Mouse (Mus musculus) small intestine, adult 2 months (tissue): Measurements from ENCODE around the gene Tanc2. TPM values are rescaled to one million over a fixed set of nuclear protein-coding genes. Genes with fewer than 3 reads are reported as not detected.

Experiments
- H3K27ac ChIP-seq: fragments of 200-500 bp; 2 replicates; pipeline ENCODE4 v1.5.1; 2012; ENCODE audit warnings: low read depth, low read length, control low read depth, inconsistent platforms; ENCODE audit not compliant: insufficient read depth
- H3K27me3 ChIP-seq: fragments of 200-500 bp; 2 replicates; pipeline ENCODE4 v1.6.1; 2012; ENCODE audit warnings: mild to moderate bottlenecking, moderate library complexity, low read length, inconsistent platforms; ENCODE audit not compliant: control insufficient read depth, insufficient read depth
- H3K36me3 ChIP-seq: fragments of 200-500 bp; 2 replicates; pipeline ENCODE4 v1.6.1; 2012; ENCODE audit warnings: mild to moderate bottlenecking, low read length, control low read depth, inconsistent platforms; ENCODE audit not compliant: control insufficient read depth, insufficient read depth
- H3K4me1 ChIP-seq: fragments of 200-500 bp; 2 replicates; pipeline ENCODE4 v1.6.1; 2012; ENCODE audit warnings: low read length, inconsistent platforms, mixed read lengths; ENCODE audit not compliant: control insufficient read depth, insufficient read depth, insufficient read length
- H3K4me3 ChIP-seq: fragments of 200-500 bp; 2 replicates; pipeline ENCODE4 v1.5.1; 2012; ENCODE audit warnings: low read depth, mild to moderate bottlenecking, control low read depth, inconsistent platforms, low read length, moderate library complexity
- CTCF ChIP-seq: fragments of 200-500 bp; IDR thresholded peaks from 2 replicates; pipeline ENCODE4 v1.5.1; 2012; ENCODE audit warnings: low read depth, mild to moderate bottlenecking, control low read depth, inconsistent platforms, low read length, moderate library complexity, mixed read lengths; ENCODE audit not compliant: insufficient replicate concordance, insufficient read length; ENCODE audit errors: extremely low read depth
- POLR2A ChIP-seq: fragments of 200-500 bp; IDR thresholded peaks from 2 replicates; pipeline ENCODE4 v1.6.1; 2012; ENCODE audit warnings: low read depth, mild to moderate bottlenecking, control low read depth, inconsistent platforms, low read length, moderate library complexity
- WGBS: fragments of 180-500 bp; shearing (Covaris S2); methylation state at CpG from one replicate; pipeline ENCODE4 v1.1.7; 2018; 5-methylcytosine and 5-hydroxymethylcytosine counted together
- polyA plus RNA-seq: library from polyadenylated mRNA; depleted of rRNA; stranded (reverse); fragments of >200 nt; gene quantifications from 2 replicates; pipeline ENCODE4 v1.2.3, GENCODE M21; 2012; rRNA removed

The Tanc2 gene
- 1.2 and 2.1 TPM in 2 replicates for polyA plus RNA-seq

- WGBS, result under 1% methylated on average over 83 of the region's 87 CpGs
- peaks cover 3% of the 10 kb centered on the region; the same call in 1 of the 2 replicates for H3K27me3 ChIP-seq
- peak within 1 kb of the TSS; percentile 52; the same call in 1 of the 2 replicates for H3K27ac ChIP-seq
- H3K36me3 ChIP-seq, result no peaks in the 10 kb centered on the region
- TF ChIP-seq POLR2A (no peak), CTCF (no peak)
- peak within 1 kb of the TSS; percentile 91 for H3K4me3 ChIP-seq
- 0 out of 2 replicates have a peak, but pooled peaks cover 4% of the 10 kb centered on the region for H3K4me1 ChIP-seq
These were observed at the start of gene Tanc2 for GRCm38 (mm10) chr11:105589877-105590641. Tanc2 (plus strand) TSS chr11:105589986.

GRCm38 (mm10) chr11:105540781-105541180 lies 49.0 kb upstream of the Tanc2 start:
- Histone ChIP-seq H3K4me3 (no peak overlapping the region), H3K27ac (no peak overlapping the region), H3K27me3 (no peaks in the 10 kb centered on the region), H3K36me3 (no peaks in the 10 kb centered on the region), H3K4me1 (no peaks in the 10 kb centered on the region)
- 89% methylated on average over 8 of the region's 8 CpGs for WGBS
- no peak for TF ChIP-seq CTCF

- Histone ChIP-seq H3K4me3 (no peak overlapping the region), H3K4me1 (no peaks in the 10 kb centered on the region), H3K27ac (no peak overlapping the region), H3K36me3 (no peaks in the 10 kb centered on the region), H3K27me3 (no peaks in the 10 kb centered on the region)
- TF ChIP-seq POLR2A (no peak), CTCF (no peak)
- 82% methylated on average over 4 of the region's 4 CpGs for WGBS
These were observed 48.4 kb upstream of the Tanc2 start for GRCm38 (mm10) chr11:105541366-105541765.

DNA sequence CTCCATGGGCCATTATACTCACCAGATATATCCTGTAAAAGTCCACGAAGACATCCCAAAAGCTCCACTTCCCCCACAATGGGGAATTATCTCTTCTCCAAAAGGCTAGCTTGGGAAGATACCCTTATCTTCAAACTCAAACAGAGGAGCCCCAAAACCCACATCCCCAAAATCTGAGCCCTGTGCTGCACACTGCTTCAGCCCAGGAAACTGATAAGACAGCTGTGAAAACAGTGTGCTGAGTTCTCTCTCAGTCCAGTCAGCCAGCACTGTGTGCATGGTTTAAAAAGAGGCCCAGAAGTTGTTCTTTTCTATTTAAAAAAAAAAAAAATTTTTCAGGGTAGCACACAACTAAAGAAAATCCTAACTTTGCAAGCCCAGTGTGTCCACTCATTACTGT lies 47.7 kb upstream of the Tanc2 start:
- WGBS, result 44% methylated on average over 1 of the region's 1 CpGs
- no peak overlapping the region for H3K27ac ChIP-seq
- H3K4me3 ChIP-seq, result no peak overlapping the region
- no peaks in the 10 kb centered on the region for H3K27me3 ChIP-seq
- TF ChIP-seq POLR2A (no peak), CTCF (no peak)
- H3K36me3 ChIP-seq, result no peaks in the 10 kb centered on the region
- no peaks in the 10 kb centered on the region for H3K4me1 ChIP-seq

DNA sequence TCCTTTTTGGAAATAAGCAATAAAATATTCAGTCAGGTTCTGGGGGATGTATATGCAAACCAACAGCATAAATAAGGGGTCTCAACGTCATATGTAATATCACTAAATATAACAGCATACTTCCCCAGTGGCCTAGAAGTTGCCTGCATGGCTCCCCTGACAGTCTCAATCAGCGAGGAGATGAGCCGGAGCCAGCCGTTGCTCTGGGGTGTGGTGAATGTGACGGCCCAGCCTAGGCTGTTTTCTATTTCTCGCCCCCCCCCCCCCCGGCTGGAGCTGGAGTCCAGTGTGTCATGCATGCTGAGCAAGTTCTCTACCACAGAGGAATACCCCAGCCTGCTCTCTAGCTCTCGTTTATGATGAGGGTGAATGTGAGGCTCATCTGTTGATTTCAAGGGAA lies 44.0 kb upstream of the Tanc2 start:
- TF ChIP-seq POLR2A, result no peak
- TF ChIP-seq CTCF, result no peak
- 41% methylated on average over 8 of the region's 8 CpGs for WGBS
- Histone ChIP-seq H3K4me1 (peaks cover 3% of the 10 kb centered on the region; the same call in 1 of the 2 replicates), H3K4me3 (no peak overlapping the region), H3K27ac (no peak overlapping the region), H3K27me3 (no peaks in the 10 kb centered on the region), H3K36me3 (no peaks in the 10 kb centered on the region)

GRCm38 (mm10) chr11:105546393-105546792 lies 43.4 kb upstream of the Tanc2 start:
- WGBS, result 45% methylated on average over 6 of the region's 6 CpGs
- TF ChIP-seq POLR2A (no peak), CTCF (no peak)

GRCm38 (mm10) chr11:105548383-105548782 lies 41.4 kb upstream of the Tanc2 start:
- Histone ChIP-seq H3K4me1 (peaks cover 3% of the 10 kb centered on the region; the same call in 1 of the 2 replicates), H3K27me3 (no peaks in the 10 kb centered on the region), H3K36me3 (no peaks in the 10 kb centered on the region), H3K27ac (no peak overlapping the region), H3K4me3 (no peak overlapping the region)
- TF ChIP-seq POLR2A, result no peak
- TF ChIP-seq CTCF, result no peak
- WGBS, result 89% methylated on average over 6 of the region's 6 CpGs

More at GRCm38 (mm10) chr11:105546393-105546792, 43.4 kb upstream of the Tanc2 start:
- H3K36me3 ChIP-seq, result no peaks in the 10 kb centered on the region
- peaks cover 3% of the 10 kb centered on the region; the same call in 1 of the 2 replicates for H3K4me1 ChIP-seq
- H3K4me3 ChIP-seq, result no peak overlapping the region
- no peaks in the 10 kb centered on the region for H3K27me3 ChIP-seq
- H3K27ac ChIP-seq, result no peak overlapping the region
